Mouse (Mus musculus): ENCODE measurements at regions not wholly inside any gene's neighbourhood (a gene's known extent, or its start where the extent isn't known, plus 50 kb on each side); places are given as distances from the start of the nearest gene placed in this dataset.

- no peaks in the 10 kb centered on the region for H3K27me3 ChIP-seq (replicated peaks; ENCODE audit: control insufficient read depth, insufficient read depth, low read length)
- H3K9ac ChIP-seq (ENCODE audit: low read depth, low read length) = no peak overlapping the region
- no peak overlapping the region for H3K27ac ChIP-seq (replicated peaks; ENCODE audit: low read depth, low read length)
- DNase-seq (ENCODE audit: low spot score) (no peak), ATAC-seq (ENCODE audit: low read depth) (no peak)
- H3K4me1 ChIP-seq (ENCODE audit: control insufficient read depth, insufficient read depth, low read length) = no peaks in the 10 kb centered on the region
- WGBS = 83% methylated on average over 5 of the region's 5 CpGs
- H3K36me3 ChIP-seq (ENCODE audit: control insufficient read depth, insufficient read depth, low read length) = no peaks in the 10 kb centered on the region
- H3K9me3 ChIP-seq (ENCODE audit: control insufficient read depth, low read length) = no peaks in the 10 kb centered on the region
- no peak overlapping the region for H3K4me3 ChIP-seq (ENCODE audit: low read depth, low read length)
- no peak overlapping the region for H3K4me2 ChIP-seq (ENCODE audit: low read depth, low read length)
Measured at GRCm38 (mm10) chr13:46040062-46040461, 75.3 kb upstream of the Atxn1 start.

- H3K27ac ChIP-seq (replicated peaks; ENCODE audit: low read depth, low read length) = no peak overlapping the region
- no peaks in the 10 kb centered on the region for H3K9me3 ChIP-seq (ENCODE audit: control insufficient read depth, low read length)
- H3K4me2 ChIP-seq (ENCODE audit: low read depth, low read length) = no peak overlapping the region
- DNase-seq (ENCODE audit: low spot score) = no peak
- 47% methylated on average over 10 of the region's 10 CpGs for WGBS
- H3K4me1 ChIP-seq (ENCODE audit: control insufficient read depth, insufficient read depth, low read length) = no peaks in the 10 kb centered on the region
- no peak overlapping the region for H3K9ac ChIP-seq (ENCODE audit: low read depth, low read length)
- no peak overlapping the region for H3K4me3 ChIP-seq (ENCODE audit: low read depth, low read length)
- ATAC-seq (ENCODE audit: low read depth) = no peak
- no peaks in the 10 kb centered on the region for H3K36me3 ChIP-seq (ENCODE audit: control insufficient read depth, insufficient read depth, low read length)
- no peaks in the 10 kb centered on the region for H3K27me3 ChIP-seq (replicated peaks; ENCODE audit: control insufficient read depth, insufficient read depth, low read length)
Measured at GRCm38 (mm10) chr13:46038441-46039331, 73.9 kb upstream of the Atxn1 start.

- ATAC-seq (ENCODE audit: low read depth) = no peak
- Histone ChIP-seq H3K27ac (replicated peaks; ENCODE audit: low read depth, low read length) (no peak overlapping the region), H3K9ac (ENCODE audit: low read depth, low read length) (no peak overlapping the region), H3K36me3 (ENCODE audit: control insufficient read depth, insufficient read depth, low read length) (no peaks in the 10 kb centered on the region), H3K27me3 (replicated peaks; ENCODE audit: control insufficient read depth, insufficient read depth, low read length) (no peaks in the 10 kb centered on the region), H3K4me2 (ENCODE audit: low read depth, low read length) (no peak overlapping the region), H3K4me3 (ENCODE audit: low read depth, low read length) (no peak overlapping the region), H3K4me1 (ENCODE audit: control insufficient read depth, insufficient read depth, low read length) (no peaks in the 10 kb centered on the region), H3K9me3 (ENCODE audit: control insufficient read depth, low read length) (no peaks in the 10 kb centered on the region)
- WGBS = 84% methylated on average over 2 of the region's 2 CpGs
- no peak for DNase-seq (ENCODE audit: low spot score)
Measured at GRCm38 (mm10) chr13:46032281-46032680, 67.5 kb upstream of the Atxn1 start.

GRCm38 (mm10) chr13:46026018-46026417 lies 61.2 kb upstream of the Atxn1 start:
- ATAC-seq (ENCODE audit: low read depth) (no peak), DNase-seq (ENCODE audit: low spot score) (no peak)
- Histone ChIP-seq H3K4me3 (ENCODE audit: low read depth, low read length) (no peak overlapping the region), H3K4me2 (ENCODE audit: low read depth, low read length) (no peak overlapping the region), H3K27ac (replicated peaks; ENCODE audit: low read depth, low read length) (no peak overlapping the region), H3K9ac (ENCODE audit: low read depth, low read length) (no peak overlapping the region), H3K27me3 (replicated peaks; ENCODE audit: control insufficient read depth, insufficient read depth, low read length) (no peaks in the 10 kb centered on the region), H3K4me1 (ENCODE audit: control insufficient read depth, insufficient read depth, low read length) (peaks cover 13% of the 10 kb centered on the region; the same call in 1 of the 2 replicates), H3K9me3 (ENCODE audit: control insufficient read depth, low read length) (no peaks in the 10 kb centered on the region), H3K36me3 (ENCODE audit: control insufficient read depth, insufficient read depth, low read length) (no peaks in the 10 kb centered on the region)
- 0% methylated on average over 2 of the region's 2 CpGs for WGBS

- H3K9ac ChIP-seq (ENCODE audit: low read depth, low read length) = no peak overlapping the region
- ATAC-seq (ENCODE audit: low read depth) = no peak
- no peak overlapping the region for H3K27ac ChIP-seq (replicated peaks; ENCODE audit: low read depth, low read length)
- DNase-seq (ENCODE audit: low spot score) = no peak
- no peaks in the 10 kb centered on the region for H3K27me3 ChIP-seq (replicated peaks; ENCODE audit: control insufficient read depth, insufficient read depth, low read length)
- no peak overlapping the region for H3K4me2 ChIP-seq (ENCODE audit: low read depth, low read length)
- no peaks in the 10 kb centered on the region for H3K36me3 ChIP-seq (ENCODE audit: control insufficient read depth, insufficient read depth, low read length)
- H3K4me1 ChIP-seq (ENCODE audit: control insufficient read depth, insufficient read depth, low read length) = peaks cover 13% of the 10 kb centered on the region; the same call in 1 of the 2 replicates
- H3K9me3 ChIP-seq (ENCODE audit: control insufficient read depth, low read length) = no peaks in the 10 kb centered on the region
- 69% methylated on average over 5 of the region's 5 CpGs for WGBS
- H3K4me3 ChIP-seq (ENCODE audit: low read depth, low read length) = no peak overlapping the region
Measured at GRCm38 (mm10) chr13:46023630-46024041, 58.8 kb upstream of the Atxn1 start.

GRCm38 (mm10) chr13:46023187-46023586 lies 58.4 kb upstream of the Atxn1 start:
- Histone ChIP-seq H3K4me1 (ENCODE audit: control insufficient read depth, insufficient read depth, low read length) (peaks cover 13% of the 10 kb centered on the region; the same call in 1 of the 2 replicates), H3K9me3 (ENCODE audit: control insufficient read depth, low read length) (no peaks in the 10 kb centered on the region), H3K9ac (ENCODE audit: low read depth, low read length) (no peak overlapping the region), H3K27ac (replicated peaks; ENCODE audit: low read depth, low read length) (no peak overlapping the region), H3K36me3 (ENCODE audit: control insufficient read depth, insufficient read depth, low read length) (no peaks in the 10 kb centered on the region), H3K27me3 (replicated peaks; ENCODE audit: control insufficient read depth, insufficient read depth, low read length) (no peaks in the 10 kb centered on the region), H3K4me2 (ENCODE audit: low read depth, low read length) (no peak overlapping the region), H3K4me3 (ENCODE audit: low read depth, low read length) (no peak overlapping the region)
- DNase-seq (ENCODE audit: low spot score) = no peak
- no peak for ATAC-seq (ENCODE audit: low read depth)
- 46% methylated on average over 5 of the region's 5 CpGs for WGBS

- 80% methylated on average over 6 of the region's 6 CpGs for WGBS
- no peaks in the 10 kb centered on the region for H3K27me3 ChIP-seq (replicated peaks; ENCODE audit: control insufficient read depth, insufficient read depth, low read length)
Measured at GRCm38 (mm10) chr13:46020945-46021835, 56.4 kb upstream of the Atxn1 start.

GRCm38 (mm10) chr13:46019431-46020166 lies 54.8 kb upstream of the Atxn1 start:
- H3K9ac ChIP-seq (ENCODE audit: low read depth, low read length) = no peak overlapping the region
- H3K27me3 ChIP-seq (replicated peaks; ENCODE audit: control insufficient read depth, insufficient read depth, low read length) = no peaks in the 10 kb centered on the region
- WGBS = 30% methylated on average over 9 of the region's 9 CpGs
- H3K36me3 ChIP-seq (ENCODE audit: control insufficient read depth, insufficient read depth, low read length) = no peaks in the 10 kb centered on the region
- peaks cover 13% of the 10 kb centered on the region; the same call in 1 of the 2 replicates for H3K4me1 ChIP-seq (ENCODE audit: control insufficient read depth, insufficient read depth, low read length)
- H3K4me2 ChIP-seq (ENCODE audit: low read depth, low read length) = no peak overlapping the region
- ATAC-seq (ENCODE audit: low read depth) (peak; percentile 53; the same call in 1 of the 2 replicates), DNase-seq (ENCODE audit: low spot score) (peak; percentile 49)
- H3K27ac ChIP-seq (replicated peaks; ENCODE audit: low read depth, low read length) = no peak overlapping the region
- no peaks in the 10 kb centered on the region for H3K9me3 ChIP-seq (ENCODE audit: control insufficient read depth, low read length)
- H3K4me3 ChIP-seq (ENCODE audit: low read depth, low read length) = no peak overlapping the region

More at GRCm38 (mm10) chr13:46020945-46021835, 56.4 kb upstream of the Atxn1 start:
- H3K4me3 ChIP-seq (ENCODE audit: low read depth, low read length) = no peak overlapping the region
- no peak overlapping the region for H3K27ac ChIP-seq (replicated peaks; ENCODE audit: low read depth, low read length)
- H3K36me3 ChIP-seq (ENCODE audit: control insufficient read depth, insufficient read depth, low read length) = no peaks in the 10 kb centered on the region
- H3K4me1 ChIP-seq (ENCODE audit: control insufficient read depth, insufficient read depth, low read length) = peaks cover 13% of the 10 kb centered on the region; the same call in 1 of the 2 replicates
- DNase-seq (ENCODE audit: low spot score) (no peak), ATAC-seq (ENCODE audit: low read depth) (no peak)
- H3K9ac ChIP-seq (ENCODE audit: low read depth, low read length) = no peak overlapping the region
- no peak overlapping the region for H3K4me2 ChIP-seq (ENCODE audit: low read depth, low read length)
- no peaks in the 10 kb centered on the region for H3K9me3 ChIP-seq (ENCODE audit: control insufficient read depth, low read length)
